Mouse (Mus musculus) kidney, embryonic 16.5 days (tissue): ENCODE measurements at regions not wholly inside any gene's neighbourhood (a gene's known extent, or its start where the extent isn't known, plus 50 kb on each side); places are given as distances from the start of the nearest gene placed in this dataset.

Experiments used
- ATAC-seq: fragments of 200-750 bp; cut with Nextera tagmentation; 2 replicates; pipeline ENCODE4 v1.8.0; 2017; ENCODE audit warnings: moderate TSS enrichment; ENCODE audit not compliant: low FRiP score, low TSS enrichment
- H3K27ac ChIP-seq: fragments of 300-500 bp; sonication (generic); 2 replicates; pipeline ENCODE4 v1.5.1; 2014; ENCODE audit warnings: low read length
- H3K27me3 ChIP-seq: fragments of 300-500 bp; sonication (generic); 2 replicates; pipeline ENCODE4 v1.6.1; 2014; ENCODE audit warnings: low read length, control low read depth, mixed read lengths; ENCODE audit not compliant: insufficient read depth
- H3K36me3 ChIP-seq: fragments of 300-500 bp; sonication (generic); 2 replicates; pipeline ENCODE4 v1.6.1; 2014; ENCODE audit warnings: low read length, control low read depth, mixed read lengths; ENCODE audit not compliant: insufficient read depth
- H3K4me1 ChIP-seq: fragments of 300-500 bp; sonication (generic); 2 replicates; pipeline ENCODE4 v1.6.1; 2014; ENCODE audit warnings: low read length, control low read depth, mixed read lengths; ENCODE audit not compliant: insufficient read depth
- H3K4me2 ChIP-seq: fragments of 300-500 bp; sonication (generic); replicated peaks from 2 replicates; pipeline ENCODE4 v1.6.1; 2014; ENCODE audit warnings: low read depth, low read length
- H3K4me3 ChIP-seq: fragments of 300-500 bp; sonication (generic); 2 replicates; pipeline ENCODE4 v1.5.1; 2014; ENCODE audit warnings: mild to moderate bottlenecking, low read length
- H3K9ac ChIP-seq: fragments of 300-500 bp; sonication (generic); replicated peaks from 2 replicates; pipeline ENCODE4 v1.6.1; 2014; ENCODE audit warnings: low read length
- H3K9me3 ChIP-seq: fragments of 300-500 bp; sonication (generic); 2 replicates; pipeline ENCODE4 v1.6.1; 2016; ENCODE audit warnings: low read length, control low read depth
- WGBS: fragments of 180-500 bp; shearing (Covaris S2); extraction: QIAGEN DNeasy Blood & Tissue Kit; methylation state at CpG from one replicate; pipeline ENCODE4 v1.1.7; 2014; 5-methylcytosine and 5-hydroxymethylcytosine counted together

DNA sequence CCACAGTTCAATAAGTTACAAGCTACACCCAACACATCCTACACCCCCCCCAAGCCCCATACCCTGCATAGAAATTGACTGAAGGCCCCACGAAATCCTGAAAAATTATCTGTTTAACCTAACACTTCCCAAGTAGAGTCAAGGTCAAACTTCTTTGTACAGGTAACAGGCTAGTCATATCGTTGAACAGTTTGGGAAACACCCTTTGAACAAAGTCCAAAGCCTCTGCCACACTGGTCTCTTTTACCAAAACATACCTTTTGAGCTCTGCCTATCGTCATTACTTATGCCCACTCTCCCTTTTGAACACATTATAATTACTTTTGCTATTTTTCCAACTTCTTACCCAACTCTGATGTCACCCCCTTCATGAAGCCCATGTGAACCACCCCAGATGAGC is 117.0 kb upstream of the Nr2f2 start:
- no peaks in the 10 kb centered on the region for H3K27me3 ChIP-seq
- ATAC-seq = no peak
- no peak overlapping the region for H3K4me3 ChIP-seq
- no peak overlapping the region for H3K27ac ChIP-seq
- H3K36me3 ChIP-seq = no peaks in the 10 kb centered on the region
- no peaks in the 10 kb centered on the region for H3K4me1 ChIP-seq
- WGBS = 88% methylated on average over 3 of the region's 3 CpGs
- H3K4me2 ChIP-seq = no peak overlapping the region
- H3K9ac ChIP-seq = no peak overlapping the region
- H3K9me3 ChIP-seq = no peaks in the 10 kb centered on the region

- H3K4me2 ChIP-seq = no peak overlapping the region
- WGBS = 84% methylated on average over 10 of the region's 10 CpGs
- no peak for ATAC-seq
- no peaks in the 10 kb centered on the region for H3K9me3 ChIP-seq
- H3K4me1 ChIP-seq = no peaks in the 10 kb centered on the region
- no peaks in the 10 kb centered on the region for H3K27me3 ChIP-seq
- no peaks in the 10 kb centered on the region for H3K36me3 ChIP-seq
- H3K4me3 ChIP-seq = no peak overlapping the region
- H3K27ac ChIP-seq = no peak overlapping the region
- no peak overlapping the region for H3K9ac ChIP-seq
These were observed 115.3 kb upstream of the Nr2f2 start for GRCm38 (mm10) chr7:70481880-70482279.

GRCm38 (mm10) chr7:70472786-70473185 is 106.3 kb upstream of the Nr2f2 start:
- H3K36me3 ChIP-seq = no peaks in the 10 kb centered on the region
- no peak overlapping the region for H3K27ac ChIP-seq
- ATAC-seq = no peak
- H3K4me1 ChIP-seq = 0 out of 2 replicates have a peak, but pooled peaks cover 4% of the 10 kb centered on the region
- 46% methylated on average over 4 of the region's 4 CpGs for WGBS
- no peak overlapping the region for H3K9ac ChIP-seq
- H3K4me3 ChIP-seq = no peak overlapping the region
- H3K9me3 ChIP-seq = no peaks in the 10 kb centered on the region
- H3K27me3 ChIP-seq = no peaks in the 10 kb centered on the region
- H3K4me2 ChIP-seq = no peak overlapping the region

DNA sequence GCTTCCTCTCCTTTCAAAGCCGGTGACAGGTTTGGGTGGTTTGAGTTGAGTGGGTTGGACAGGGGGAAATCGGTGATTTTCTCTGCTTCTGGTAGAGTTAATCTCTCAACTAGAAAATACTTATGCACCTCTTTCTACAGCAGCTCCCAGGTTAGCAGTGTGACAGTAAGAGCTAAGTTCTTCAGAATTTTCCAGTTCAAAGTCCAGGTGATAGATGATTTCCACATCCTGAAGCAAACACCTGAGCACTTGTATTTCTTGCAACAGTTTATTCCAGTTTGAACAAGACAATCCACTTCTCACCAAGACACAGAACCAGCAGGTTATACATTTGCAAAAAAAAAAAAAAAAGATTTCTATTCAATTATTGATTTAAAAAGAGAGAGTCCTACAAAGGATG is 104.0 kb upstream of the Nr2f2 start:
- Histone ChIP-seq H3K27ac (no peak overlapping the region), H3K4me2 (no peak overlapping the region), H3K4me3 (no peak overlapping the region), H3K9me3 (no peaks in the 10 kb centered on the region), H3K9ac (no peak overlapping the region), H3K4me1 (0 out of 2 replicates have a peak, but pooled peaks cover 4% of the 10 kb centered on the region), H3K36me3 (no peaks in the 10 kb centered on the region), H3K27me3 (no peaks in the 10 kb centered on the region)
- 93% methylated on average over 2 of the region's 2 CpGs for WGBS
- no peak for ATAC-seq

DNA sequence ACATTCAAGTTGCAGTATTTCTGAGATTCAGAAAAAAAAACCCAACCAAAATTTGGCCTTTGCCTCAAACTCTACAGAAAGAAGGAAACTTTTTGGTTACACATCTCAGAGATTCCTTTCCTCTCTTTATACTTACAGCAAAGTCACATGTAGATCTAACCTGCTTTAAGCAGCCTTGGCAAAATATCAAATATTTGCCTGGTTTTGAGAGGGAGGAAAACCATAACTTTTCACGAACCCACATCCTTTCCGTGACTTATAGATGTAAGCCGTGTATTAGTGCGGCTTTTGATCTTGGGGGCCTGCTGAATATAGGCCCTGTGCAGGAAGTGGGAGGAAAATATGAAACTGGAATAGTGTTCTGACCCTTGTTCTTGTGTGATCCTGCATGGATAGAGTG is 95.6 kb upstream of the Nr2f2 start:
- Histone ChIP-seq H3K36me3 (no peaks in the 10 kb centered on the region), H3K9ac (no peak overlapping the region), H3K27ac (no peak overlapping the region), H3K27me3 (no peaks in the 10 kb centered on the region), H3K4me1 (no peaks in the 10 kb centered on the region), H3K4me3 (no peak overlapping the region), H3K4me2 (no peak overlapping the region), H3K9me3 (no peaks in the 10 kb centered on the region)
- WGBS = 60% methylated on average over 4 of the region's 4 CpGs
- ATAC-seq = no peak

DNA sequence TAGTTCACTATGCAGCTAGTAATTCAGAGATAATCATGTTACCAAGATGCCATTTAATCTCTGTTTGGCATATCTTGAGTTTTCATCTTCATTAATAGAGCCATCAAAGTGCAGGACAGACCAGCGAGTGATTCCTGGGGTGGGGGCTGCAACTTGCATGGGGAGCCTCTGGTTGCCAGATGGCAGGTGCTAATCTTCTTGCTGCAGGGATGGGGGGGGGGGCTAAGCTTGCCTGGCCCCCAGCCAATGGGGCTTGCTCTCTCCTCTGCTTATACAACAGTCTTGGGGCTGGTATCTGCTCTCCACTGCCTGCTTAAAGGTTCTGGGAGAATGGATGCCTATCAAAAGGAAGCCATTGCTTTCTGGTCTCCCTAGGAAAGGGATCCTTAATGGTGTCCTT is 88.0 kb upstream of the Nr2f2 start:
- 68% methylated on average over 1 of the region's 1 CpGs for whole genome bisulfite sequencing
- Histone ChIP-seq H3K36me3 (no peaks in the 10 kb centered on the region), H3K27me3 (no peaks in the 10 kb centered on the region), H3K4me2 (no peak overlapping the region), H3K9ac (no peak overlapping the region), H3K9me3 (no peaks in the 10 kb centered on the region), H3K4me1 (no peaks in the 10 kb centered on the region), H3K27ac (no peak overlapping the region), H3K4me3 (no peak overlapping the region)
- ATAC-seq = no peak

DNA sequence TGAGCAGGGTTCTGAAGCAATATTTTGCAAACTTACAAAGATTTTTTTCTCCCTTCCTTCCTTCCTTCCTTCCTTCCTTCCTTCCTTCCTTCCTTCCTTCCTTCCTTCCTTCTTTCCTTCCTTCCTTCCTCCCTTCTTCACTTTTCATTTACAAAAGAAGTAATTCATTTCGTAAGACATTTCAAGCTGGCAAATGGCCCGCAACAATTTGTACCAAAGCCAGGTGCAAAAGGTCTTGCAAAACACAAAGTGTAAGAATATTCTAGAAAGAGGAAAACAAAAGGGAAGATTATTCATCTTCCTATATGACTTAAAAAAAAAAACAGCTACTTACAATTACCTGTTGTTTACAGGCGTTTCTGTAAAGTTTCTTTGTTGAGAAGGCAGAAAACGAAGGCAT is 86.3 kb upstream of the Nr2f2 start:
- WGBS = 84% methylated on average over 4 of the region's 4 CpGs

GRCm38 (mm10) chr7:70438908-70439307 is 72.4 kb upstream of the Nr2f2 start:
- no peaks in the 10 kb centered on the region for H3K36me3 ChIP-seq
- H3K4me2 ChIP-seq = no peak overlapping the region
- no peaks in the 10 kb centered on the region for H3K9me3 ChIP-seq
- no peak overlapping the region for H3K4me3 ChIP-seq
- H3K27ac ChIP-seq = no peak overlapping the region
- no peaks in the 10 kb centered on the region for H3K27me3 ChIP-seq
- no peak overlapping the region for H3K9ac ChIP-seq
- 94% methylated on average over 6 of the region's 6 CpGs for WGBS
- H3K4me1 ChIP-seq = no peaks in the 10 kb centered on the region
- ATAC-seq = no peak

More for the DNA sequence above, 86.3 kb upstream of the Nr2f2 start:
- Histone ChIP-seq H3K9me3 (no peaks in the 10 kb centered on the region), H3K27me3 (no peaks in the 10 kb centered on the region), H3K27ac (no peak overlapping the region), H3K4me1 (no peaks in the 10 kb centered on the region), H3K9ac (no peak overlapping the region), H3K36me3 (no peaks in the 10 kb centered on the region), H3K4me2 (no peak overlapping the region), H3K4me3 (no peak overlapping the region)
- ATAC-seq = no peak

- Histone ChIP-seq H3K4me2 (no peak overlapping the region), H3K4me3 (no peak overlapping the region), H3K36me3 (no peaks in the 10 kb centered on the region), H3K9me3 (no peaks in the 10 kb centered on the region), H3K4me1 (peaks cover 16% of the 10 kb centered on the region), H3K27me3 (no peaks in the 10 kb centered on the region), H3K27ac (peak overlapping the region; percentile 78), H3K9ac (no peak overlapping the region)
- 25% methylated on average over 8 of the region's 8 CpGs for whole genome bisulfite sequencing
- peak; percentile 54; the same call in 1 of the 2 replicates for ATAC-seq
These were observed 67.3 kb upstream of the Nr2f2 start for GRCm38 (mm10) chr7:70433838-70434237.

- Histone ChIP-seq H3K27ac (peak overlapping the region; percentile 44; the same call in 1 of the 2 replicates), H3K4me1 (peaks cover 16% of the 10 kb centered on the region), H3K27me3 (no peaks in the 10 kb centered on the region), H3K9ac (no peak overlapping the region), H3K4me2 (no peak overlapping the region), H3K9me3 (no peaks in the 10 kb centered on the region), H3K36me3 (no peaks in the 10 kb centered on the region), H3K4me3 (no peak overlapping the region)
- 65% methylated on average over 6 of the region's 6 CpGs for WGBS
- peak; percentile 69; the same call in 1 of the 2 replicates for ATAC-seq
These were observed 66.8 kb upstream of the Nr2f2 start for GRCm38 (mm10) chr7:70433358-70433757.
